Mouse (Mus musculus) heart, adult 8-10 months (tissue): Measurements from ENCODE around the gene Rpa1. TPM values are rescaled to one million over a fixed set of nuclear protein-coding genes. Genes with fewer than 3 reads are reported as not detected.
"Not testable (repeated sequence)": the region's sequence is repeated elsewhere in the genome, so short reads cannot be mapped to it uniquely, and the experiment has no call there.

ENCODE experiments used
- DNase-seq: peaks from one replicate; pipeline ENCODE4 v3.0.0; 2022; ENCODE audit warnings: low spot score
- total RNA-seq, 4 experiments: library from RNA; stranded (reverse); gene quantifications; 2 replicates each; pipeline ENCODE4 v1.2.4; 2022

Rpa1 gene
- total RNA-seq, 4 experiments from 2014 or later = 62.6 to 69.4 (median 67.4) TPM

DNA sequence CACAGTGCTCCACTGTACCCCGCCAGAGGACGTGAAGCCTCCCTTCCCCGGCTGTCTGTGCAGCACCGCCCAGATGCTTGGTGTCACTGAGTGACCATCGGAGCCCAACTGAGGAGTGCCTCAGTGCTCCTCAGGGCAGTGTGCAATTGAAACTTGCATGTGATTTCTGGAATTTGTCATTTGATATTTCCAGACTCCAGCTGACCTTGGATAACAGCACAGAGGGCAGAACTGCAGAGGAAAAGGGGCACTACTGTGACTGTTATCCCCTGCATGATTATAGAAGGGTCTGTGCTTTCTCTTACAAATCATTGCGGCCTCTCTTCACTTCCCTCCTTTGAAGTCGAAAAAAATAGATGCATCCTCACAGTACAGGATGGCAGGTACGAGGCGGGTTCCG, 60.2 kb downstream of the Rpa1 start:
- DNase-seq = no peak

GRCm38 (mm10) chr11:75286868-75287267, 61.3 kb downstream of the Rpa1 start:
- no peak for DNase-seq

- DNase-seq = no peak
Observed at GRCm38 (mm10) chr11:75285893-75286467, 62.1 kb downstream of the Rpa1 start.

DNA sequence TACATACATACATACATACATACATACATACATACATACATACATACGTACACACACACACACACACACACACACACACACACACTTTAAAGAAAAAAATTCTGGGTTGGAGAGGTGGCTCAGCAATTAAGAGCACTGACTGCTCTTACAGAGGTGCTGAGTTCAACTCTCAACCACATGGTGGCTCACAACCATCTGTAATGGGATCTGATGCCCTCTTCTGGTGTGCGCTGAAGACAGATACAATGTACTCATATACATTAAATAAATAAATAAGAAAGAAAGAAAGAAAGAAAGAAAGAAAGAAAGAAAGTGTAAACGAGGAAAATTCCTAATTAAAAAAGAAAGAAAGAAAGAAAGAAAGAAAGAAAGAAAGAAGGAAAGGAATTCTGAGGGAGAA, 64.3 kb downstream of the Rpa1 start:
- not testable (repeated sequence) for DNase-seq

DNA sequence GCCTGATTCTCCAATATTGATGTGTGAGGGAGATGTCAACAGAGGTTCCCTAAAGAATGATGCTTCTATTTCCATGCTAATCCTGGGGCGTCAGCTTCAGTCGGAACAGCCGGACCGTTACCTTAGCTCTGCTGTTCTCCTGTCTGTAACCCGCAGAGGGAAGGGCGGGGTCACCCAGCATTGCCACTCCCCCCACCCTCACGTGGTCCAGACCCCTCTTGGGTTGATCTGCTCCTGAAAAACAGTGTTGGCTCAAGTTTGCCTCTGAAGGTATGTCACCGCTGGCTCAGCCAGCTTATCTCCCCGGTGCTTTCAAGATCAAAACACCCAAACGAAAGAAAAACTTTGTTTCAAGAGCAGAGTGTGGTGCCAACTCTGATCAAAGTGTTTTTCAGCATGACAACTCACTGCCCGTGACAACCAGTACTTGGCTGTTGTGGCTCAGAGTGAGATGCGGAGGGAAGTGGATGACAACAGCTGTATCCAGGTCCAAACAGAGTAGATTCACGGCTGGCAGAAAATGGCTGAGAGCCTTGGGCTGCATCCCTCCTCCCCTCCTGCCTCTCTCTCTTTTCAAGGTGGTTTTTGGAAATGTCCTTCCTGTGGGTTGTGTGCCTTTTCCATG, 65.5 kb downstream of the Rpa1 start:
- no peak for DNase-seq

DNA sequence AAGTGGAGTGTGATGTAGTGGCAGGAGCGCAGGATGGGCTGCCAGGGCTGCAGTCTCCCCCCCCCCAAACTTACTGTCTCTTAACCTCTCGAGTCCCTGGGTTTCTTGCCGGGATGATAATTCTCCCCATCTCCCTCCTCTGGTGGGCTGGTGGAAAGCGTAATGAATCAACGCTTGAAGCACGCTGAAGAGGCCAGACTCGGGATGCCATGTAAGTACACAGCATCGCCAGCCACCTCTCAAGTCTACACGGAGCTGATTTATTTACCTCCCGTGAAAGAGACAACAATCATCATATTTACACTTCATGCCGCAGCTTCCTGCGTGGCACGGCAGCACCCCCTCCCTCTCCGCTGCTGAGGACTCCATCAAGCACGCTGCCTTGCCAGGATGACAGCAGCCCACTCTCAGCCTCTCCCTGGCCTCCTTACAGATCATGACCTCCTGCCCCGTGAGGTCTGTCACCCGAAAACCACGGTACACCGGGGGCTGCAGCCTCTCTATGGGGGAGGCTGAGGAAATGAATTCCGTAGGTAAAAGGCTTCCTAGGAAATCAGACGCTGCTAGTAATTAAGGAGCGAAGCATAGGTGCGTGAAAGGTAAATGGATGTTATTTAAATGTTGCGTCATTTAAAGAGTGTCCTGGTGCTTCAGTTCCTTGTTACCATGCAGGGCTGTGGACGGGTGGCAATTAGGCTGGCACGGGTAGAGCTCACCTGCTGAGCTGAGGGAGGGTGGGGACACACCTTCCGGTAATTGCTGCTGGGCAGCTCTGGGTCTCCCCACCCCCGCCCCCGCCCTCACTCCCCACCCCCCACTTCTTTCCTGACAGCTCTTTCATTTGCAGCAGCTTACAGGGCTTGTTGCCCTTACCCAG, 66.5 kb downstream of the Rpa1 start:
- DNase-seq = no peak

- DNase-seq = no peak
Observed at GRCm38 (mm10) chr11:75280435-75281001, 67.6 kb downstream of the Rpa1 start.

DNA sequence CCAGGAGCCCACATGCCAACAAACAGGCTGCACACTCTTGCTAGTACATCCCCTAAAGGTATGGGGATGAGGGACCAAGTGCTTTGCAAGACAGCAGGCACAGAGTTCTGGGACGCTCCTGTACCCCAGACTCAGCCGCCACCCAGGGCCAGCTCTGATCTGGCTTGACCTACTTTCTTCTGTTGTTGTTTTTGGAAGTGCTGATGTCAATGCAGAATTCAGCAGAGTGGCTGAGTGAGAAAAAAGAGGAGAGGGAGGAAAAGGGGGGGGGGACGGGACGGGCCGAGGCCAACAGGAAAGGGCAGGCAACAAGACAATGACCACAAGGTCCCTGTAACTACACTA, 68.1 kb downstream of the Rpa1 start:
- DNase-seq = no peak

GRCm38 (mm10) chr11:75279342-75280065, 68.6 kb downstream of the Rpa1 start:
- no peak for DNase-seq

DNA sequence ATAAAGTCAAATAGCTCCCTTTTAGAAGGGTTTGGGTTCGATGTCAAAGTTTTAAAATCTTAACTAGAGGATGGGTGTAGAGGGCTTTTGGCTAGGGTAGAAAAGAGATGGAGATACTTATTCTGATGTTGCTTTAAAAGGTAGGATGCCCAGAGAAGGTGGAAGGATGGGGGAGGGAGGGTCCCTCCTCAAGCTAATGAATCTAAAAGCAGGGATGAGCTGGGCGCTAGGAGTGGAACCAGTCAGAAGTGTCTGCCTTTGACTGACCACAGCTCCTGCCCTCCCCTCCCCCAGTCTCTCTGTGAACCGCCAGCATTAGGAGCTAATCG, 69.1 kb downstream of the Rpa1 start:
- no peak for DNase-seq

DNA sequence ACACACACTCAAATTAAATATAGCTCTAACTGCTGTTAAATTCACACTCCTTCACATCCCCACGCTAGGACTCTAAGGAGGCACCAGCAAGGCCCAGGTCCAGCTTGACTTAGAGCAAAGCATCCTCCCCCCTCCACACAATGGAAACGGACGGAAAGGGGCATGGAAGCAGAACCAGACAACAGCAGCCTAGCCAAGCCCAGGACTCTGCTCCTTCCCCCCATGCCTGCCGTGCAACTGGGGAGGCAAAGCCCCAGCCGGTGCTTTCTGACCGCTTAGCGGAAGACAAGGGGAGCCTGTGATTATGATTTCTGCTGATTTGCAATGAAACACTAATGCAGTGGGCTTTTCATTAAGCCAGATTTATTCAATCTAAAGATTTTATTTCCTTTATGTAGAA, 70.0 kb downstream of the Rpa1 start:
- no peak for DNase-seq

GRCm38 (mm10) chr11:75275035-75275434, 73.1 kb downstream of the Rpa1 start:
- no peak for DNase-seq

DNA sequence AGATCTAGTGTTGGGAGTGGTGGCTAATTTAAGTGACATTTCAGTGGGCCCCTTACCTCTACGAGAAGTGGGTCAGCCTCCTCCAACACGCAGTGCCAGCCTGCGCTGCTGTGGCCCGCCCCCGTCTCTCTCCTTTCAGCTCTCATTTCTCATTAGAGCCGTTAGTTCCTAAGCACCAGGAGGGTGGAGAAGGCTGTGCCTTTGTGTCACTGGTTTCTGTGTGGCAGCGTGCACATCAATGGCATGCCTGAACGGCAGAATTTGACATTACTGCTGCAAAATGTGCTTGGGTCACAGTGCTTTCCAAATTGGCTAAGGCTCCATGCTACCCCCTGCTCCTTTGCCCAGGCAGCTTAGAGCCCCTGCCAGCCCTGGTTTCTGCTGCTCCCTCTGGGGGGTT, 74.7 kb downstream of the Rpa1 start:
- DNase-seq = no peak

GRCm38 (mm10) chr11:75270985-75271434, 77.1 kb downstream of the Rpa1 start:
- DNase-seq = peak; percentile 40

- DNase-seq = no peak
Observed at GRCm38 (mm10) chr11:75270276-75270984, 77.7 kb downstream of the Rpa1 start.

DNA sequence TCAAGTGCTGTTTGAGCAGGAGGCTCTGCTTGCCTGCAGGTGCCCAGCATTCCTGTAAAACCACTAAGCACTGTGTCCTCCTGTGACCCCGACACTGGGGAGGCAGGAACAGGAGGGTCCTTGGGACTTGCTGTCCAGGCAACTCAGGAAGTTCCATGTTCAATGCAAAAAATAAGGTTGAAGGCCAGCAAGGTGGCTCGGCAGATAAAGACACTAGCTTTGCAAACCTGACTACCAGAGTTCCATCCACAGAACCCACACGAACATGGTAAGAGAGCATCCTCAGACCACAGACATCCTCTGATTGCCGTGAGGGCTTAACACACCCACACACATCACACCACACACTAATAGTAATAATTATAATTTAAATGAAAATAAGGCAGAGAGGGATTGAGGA, 78.9 kb downstream of the Rpa1 start:
- no peak for DNase-seq

DNA sequence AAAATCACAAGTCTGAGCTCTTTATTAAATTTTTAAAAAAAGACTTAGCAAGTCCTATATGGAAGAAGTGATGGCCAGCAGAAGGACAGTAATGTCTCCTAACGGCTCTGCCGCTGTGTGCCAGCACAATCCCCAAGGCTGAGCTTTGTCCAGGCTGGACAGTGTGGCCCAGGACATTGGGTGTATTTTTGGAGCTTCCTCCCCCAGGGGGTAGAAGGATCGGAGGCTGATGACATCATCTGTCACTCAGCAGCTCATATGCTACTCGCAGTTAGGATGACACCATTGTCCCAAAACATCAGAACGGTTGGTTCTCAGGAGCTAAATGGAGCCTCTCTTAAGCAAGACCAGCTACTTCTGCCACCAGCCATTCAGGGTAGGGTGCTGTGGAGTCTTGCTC, 79.6 kb downstream of the Rpa1 start:
- peak; percentile 64 for DNase-seq

DNA sequence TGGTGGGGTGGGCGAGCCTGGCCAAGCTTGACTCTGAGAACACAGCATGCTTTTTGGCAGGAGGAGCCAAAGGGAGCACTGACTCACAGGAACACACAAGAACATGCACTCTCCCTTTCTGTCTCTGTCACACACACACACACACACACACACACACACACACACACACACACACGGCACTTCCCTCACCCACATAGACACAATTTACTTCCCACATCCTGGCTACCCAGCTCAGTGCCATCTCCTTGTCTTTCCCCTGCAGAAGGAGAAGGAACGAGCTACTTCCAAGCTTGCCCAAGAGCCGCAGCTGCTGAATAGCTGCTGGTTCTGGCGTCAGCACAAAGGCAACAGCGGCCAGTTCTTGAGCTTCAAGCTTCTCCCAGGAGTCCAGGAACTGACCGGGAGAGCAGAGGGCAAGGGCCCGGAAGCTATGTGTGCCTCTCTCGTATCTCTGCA, 80.3 kb downstream of the Rpa1 start:
- DNase-seq = peak; percentile 54

DNA sequence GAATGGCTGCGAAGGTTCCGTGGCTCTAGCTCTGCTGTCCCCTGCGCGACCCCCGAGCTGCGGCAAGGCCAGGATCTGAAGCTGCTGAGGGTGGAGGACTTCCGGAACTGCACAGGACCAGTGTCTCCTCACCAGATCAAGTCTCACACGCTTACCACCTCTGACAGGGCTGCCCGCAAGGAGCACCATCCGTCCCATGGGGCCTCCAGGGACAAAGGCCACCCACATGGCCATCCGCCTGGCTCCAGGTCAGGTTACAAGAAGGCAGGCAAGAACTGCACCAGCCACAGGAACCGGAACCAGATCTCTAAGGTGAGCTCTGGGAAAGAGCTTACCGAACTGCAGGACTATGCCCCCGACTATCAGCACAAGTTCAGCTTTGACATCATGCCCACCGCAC, 82.6 kb downstream of the Rpa1 start:
- DNase-seq = no peak

GRCm38 (mm10) chr11:75264550-75264949, 83.6 kb downstream of the Rpa1 start:
- no peak for DNase-seq

- no peak for DNase-seq
Observed at GRCm38 (mm10) chr11:75263964-75264312, 84.2 kb downstream of the Rpa1 start.
